Mouse (Mus musculus) bone marrow macrophage, adult 2 months (primary cell): ENCODE data around the gene Manf.

Experiments used
- CTCF ChIP-seq: IDR thresholded peaks from 2 replicates; pipeline ENCODE4 v1.5.1; 2012; ENCODE audit warnings: low read depth, mild to moderate bottlenecking, low read length, moderate library complexity
- POLR2A ChIP-seq: IDR thresholded peaks from 2 replicates; pipeline ENCODE4 v1.6.1; 2012; ENCODE audit warnings: mild to moderate bottlenecking, low read depth, low read length, borderline replicate concordance

DNA sequence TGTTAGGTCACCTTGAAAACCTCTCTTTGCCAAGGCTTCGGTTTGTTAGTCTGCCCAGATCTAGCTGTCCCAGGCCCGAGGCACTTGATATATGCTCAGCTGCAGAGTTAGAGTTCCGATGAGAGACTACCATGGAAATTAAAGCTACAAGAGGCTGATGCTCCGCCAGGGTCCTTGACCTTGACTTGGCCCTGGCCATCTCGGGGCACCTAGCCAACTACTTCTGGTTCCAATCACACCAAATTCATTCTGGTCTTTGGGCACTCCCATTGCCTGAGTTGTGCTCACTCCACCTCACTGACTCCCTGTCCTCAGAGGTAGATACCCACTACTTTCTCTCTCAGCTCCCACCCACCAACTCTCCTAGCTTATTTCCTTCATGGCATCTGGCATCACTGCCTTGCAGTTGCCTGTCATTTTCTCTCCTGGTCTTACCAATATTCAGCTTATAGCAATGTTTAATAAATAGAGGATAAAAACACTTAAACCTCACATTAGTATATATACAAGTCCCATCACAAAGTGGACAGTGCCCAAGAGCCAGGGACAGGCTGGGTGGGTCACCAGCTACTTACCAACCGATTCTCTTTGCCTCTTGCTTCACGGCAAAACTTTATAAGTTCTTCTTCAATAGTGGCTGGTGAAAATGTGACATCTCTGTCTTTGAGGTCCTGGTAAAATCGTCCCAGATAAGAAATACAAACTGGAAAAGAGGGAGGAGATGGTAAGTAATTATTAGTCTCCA, 1.1 kb downstream of the Manf start:
- TF ChIP-seq CTCF = no peak
- no peak for TF ChIP-seq POLR2A
